Mouse (Mus musculus) liver, embryonic 16.5 days (tissue): Measurements from ENCODE around the gene Hsd17b12. TPM values are rescaled to one million over a fixed set of nuclear protein-coding genes. Genes with fewer than 3 reads are reported as not detected.

ENCODE experiments used
- ATAC-seq: fragments of 200-750 bp; cut with Nextera tagmentation; 2 replicates; pipeline ENCODE4 v1.8.0; 2017; ENCODE audit warnings: low read depth, mild to moderate bottlenecking, moderate number of reproducible peaks, moderate library complexity
- H3K27ac ChIP-seq: fragments of 300-500 bp; sonication (generic); 2 replicates; pipeline ENCODE4 v1.5.1; 2014; ENCODE audit warnings: mild to moderate bottlenecking, low read length
- H3K27me3 ChIP-seq: fragments of 300-500 bp; sonication (generic); 2 replicates; pipeline ENCODE4 v1.6.1; 2014; ENCODE audit warnings: low read depth, low read length, mixed read lengths; ENCODE audit not compliant: control insufficient read depth, insufficient read depth
- H3K36me3 ChIP-seq: fragments of 300-500 bp; sonication (generic); 2 replicates; pipeline ENCODE4 v1.6.1; 2014; ENCODE audit warnings: mild to moderate bottlenecking; ENCODE audit not compliant: control insufficient read depth, insufficient read depth
- H3K4me1 ChIP-seq: fragments of 300-500 bp; sonication (generic); 2 replicates; pipeline ENCODE4 v1.6.1; 2014; ENCODE audit warnings: low read depth, low read length, mixed read lengths; ENCODE audit not compliant: control insufficient read depth
- H3K4me2 ChIP-seq: fragments of 300-500 bp; sonication (generic); 2 replicates; pipeline ENCODE4 v1.6.1; 2014; ENCODE audit warnings: low read depth, low read length, mixed read lengths
- H3K4me3 ChIP-seq: fragments of 300-500 bp; sonication (generic); 2 replicates; pipeline ENCODE4 v1.5.1; 2014; ENCODE audit warnings: low read depth, mild to moderate bottlenecking, low read length
- H3K9ac ChIP-seq: fragments of 300-500 bp; sonication (generic); 2 replicates; pipeline ENCODE4 v1.6.1; 2014; ENCODE audit warnings: low read depth, low read length
- H3K9me3 ChIP-seq: fragments of 300-500 bp; sonication (generic); replicated peaks from 2 replicates; pipeline ENCODE4 v1.6.1; 2016; ENCODE audit warnings: low read length; ENCODE audit not compliant: control insufficient read depth
- WGBS: fragments of 180-500 bp; shearing (Covaris S2); extraction: QIAGEN DNeasy Blood & Tissue Kit; methylation state at CpG from one replicate; pipeline ENCODE4 v1.1.7; 2014; ENCODE audit not compliant: insufficient replicate concordance; 5-methylcytosine and 5-hydroxymethylcytosine counted together
- polyA plus RNA-seq: library from polyadenylated mRNA; unstranded; fragments of >200 nt; fragmentation: Nextera tagmentation; extraction: Ambion mirVana; gene quantifications from 2 replicates; pipeline ENCODE4 v1.2.1, GENCODE M21; 2015

Hsd17b12 gene
- polyA plus RNA-seq: 74.0 and 78.6 TPM in 2 replicates

- no peaks in the 10 kb centered on the region for H3K36me3 ChIP-seq
- peak; percentile 97 for ATAC-seq
- peak within 1 kb of the TSS; percentile 94 for H3K4me2 ChIP-seq
- under 1% methylated on average over 69 of the region's 69 CpGs for WGBS
- peaks cover 7% of the 10 kb centered on the region for H3K4me1 ChIP-seq
- H3K27me3 ChIP-seq: no peaks in the 10 kb centered on the region; the same call in 1 of the 2 replicates
- no peaks in the 10 kb centered on the region for H3K9me3 ChIP-seq
- peak within 1 kb of the TSS; percentile 91 for H3K4me3 ChIP-seq
- peak within 1 kb of the TSS; percentile 86 for H3K9ac ChIP-seq
- H3K27ac ChIP-seq: peak within 1 kb of the TSS; percentile 81
Measured at GRCm38 (mm10) chr2:94157592-94158519, at the start of gene Hsd17b12. Hsd17b12 (minus strand) TSS chr2:94157964.

GRCm38 (mm10) chr2:94184906-94185305, 27.1 kb upstream of the Hsd17b12 start:
- Histone ChIP-seq H3K4me3 (no peak overlapping the region), H3K27me3 (peaks cover 3% of the 10 kb centered on the region; the same call in 1 of the 2 replicates), H3K27ac (no peak overlapping the region), H3K4me1 (no peaks in the 10 kb centered on the region), H3K4me2 (no peak overlapping the region), H3K36me3 (no peaks in the 10 kb centered on the region), H3K9me3 (no peaks in the 10 kb centered on the region), H3K9ac (no peak overlapping the region)
- WGBS: 63% methylated on average over 2 of the region's 2 CpGs
- ATAC-seq: no peak

DNA sequence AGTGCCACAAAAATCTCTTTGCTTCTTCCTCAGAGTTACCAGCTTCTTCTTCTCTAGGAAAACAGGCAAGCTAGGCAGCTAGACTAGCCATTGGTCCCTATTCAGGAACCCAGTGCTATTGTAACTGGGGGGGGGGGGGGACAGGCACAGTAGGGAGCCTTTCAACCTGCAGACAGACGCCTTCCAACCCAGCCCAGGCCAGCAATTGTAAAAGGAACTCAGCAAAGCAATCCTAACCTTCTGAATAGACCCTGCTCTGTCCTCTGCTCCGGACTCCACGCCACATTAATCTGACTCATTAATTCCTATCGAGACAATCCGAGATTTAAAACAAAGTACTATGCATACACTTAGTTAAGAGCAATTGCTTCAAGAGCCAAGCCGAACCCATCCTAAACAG, 26.4 kb upstream of the Hsd17b12 start:
- H3K36me3 ChIP-seq: no peaks in the 10 kb centered on the region
- no peaks in the 10 kb centered on the region for H3K9me3 ChIP-seq
- H3K27me3 ChIP-seq: peaks cover 3% of the 10 kb centered on the region; the same call in 1 of the 2 replicates
- H3K9ac ChIP-seq: no peak overlapping the region
- no peak overlapping the region for H3K4me3 ChIP-seq
- 38% methylated on average over 6 of the region's 6 CpGs for WGBS
- no peak overlapping the region for H3K4me2 ChIP-seq
- no peaks in the 10 kb centered on the region for H3K4me1 ChIP-seq
- no peak overlapping the region for H3K27ac ChIP-seq
- no peak for ATAC-seq

- Histone ChIP-seq H3K9me3 (no peaks in the 10 kb centered on the region), H3K9ac (no peak overlapping the region), H3K27me3 (peaks cover 3% of the 10 kb centered on the region; the same call in 1 of the 2 replicates), H3K27ac (no peak overlapping the region), H3K4me2 (peak overlapping the region; percentile 60), H3K36me3 (no peaks in the 10 kb centered on the region), H3K4me1 (peaks cover 5% of the 10 kb centered on the region), H3K4me3 (peak overlapping the region; percentile 69)
- ATAC-seq: no peak
- WGBS: 1% methylated on average over 3 of the region's 3 CpGs
Measured at GRCm38 (mm10) chr2:94179030-94179407, 21.3 kb upstream of the Hsd17b12 start.

GRCm38 (mm10) chr2:94178321-94179029, 20.7 kb upstream of the Hsd17b12 start:
- Histone ChIP-seq H3K9ac (peak overlapping the region; percentile 75), H3K4me3 (peak overlapping the region; percentile 69), H3K27ac (peak overlapping the region; percentile 80), H3K4me1 (peaks cover 5% of the 10 kb centered on the region), H3K9me3 (no peaks in the 10 kb centered on the region), H3K36me3 (no peaks in the 10 kb centered on the region), H3K4me2 (peak overlapping the region; percentile 60), H3K27me3 (peaks cover 3% of the 10 kb centered on the region; the same call in 1 of the 2 replicates)
- 1% methylated on average over 22 of the region's 22 CpGs for WGBS
- ATAC-seq: peak; percentile 94

DNA sequence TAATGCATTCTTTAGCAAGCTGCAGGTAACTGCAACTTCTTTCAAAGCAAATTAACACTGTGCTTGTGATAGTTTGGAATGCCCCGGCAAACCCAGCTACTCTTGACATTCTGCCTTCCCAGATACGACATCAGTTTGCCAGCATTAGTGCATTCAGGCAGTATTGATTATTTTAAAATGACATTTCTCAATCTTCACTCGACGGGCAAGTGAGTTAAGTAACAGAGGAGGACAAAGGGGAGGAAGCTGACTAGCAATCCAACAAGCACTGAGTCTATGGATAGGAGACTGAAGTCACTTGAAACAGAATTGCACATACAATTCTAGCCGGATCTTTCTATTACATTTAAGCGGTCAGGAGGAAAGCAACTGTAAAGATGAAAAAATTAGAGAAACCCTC, 19.5 kb upstream of the Hsd17b12 start:
- no peak for ATAC-seq
- H3K36me3 ChIP-seq: no peaks in the 10 kb centered on the region
- no peak overlapping the region for H3K4me3 ChIP-seq
- no peak overlapping the region for H3K9ac ChIP-seq
- no peaks in the 10 kb centered on the region for H3K27me3 ChIP-seq
- no peak overlapping the region for H3K27ac ChIP-seq
- peak overlapping the region; percentile 60 for H3K4me2 ChIP-seq
- WGBS: 60% methylated on average over 6 of the region's 6 CpGs
- peaks cover 5% of the 10 kb centered on the region for H3K4me1 ChIP-seq
- no peaks in the 10 kb centered on the region for H3K9me3 ChIP-seq

GRCm38 (mm10) chr2:94176381-94176780, 18.6 kb upstream of the Hsd17b12 start:
- H3K4me3 ChIP-seq: no peak overlapping the region
- 66% methylated on average over 3 of the region's 3 CpGs for WGBS
- H3K4me2 ChIP-seq: no peak overlapping the region
- no peaks in the 10 kb centered on the region for H3K27me3 ChIP-seq
- no peaks in the 10 kb centered on the region for H3K36me3 ChIP-seq
- ATAC-seq: no peak
- no peak overlapping the region for H3K27ac ChIP-seq
- H3K4me1 ChIP-seq: peaks cover 5% of the 10 kb centered on the region
- H3K9me3 ChIP-seq: no peaks in the 10 kb centered on the region
- no peak overlapping the region for H3K9ac ChIP-seq

DNA sequence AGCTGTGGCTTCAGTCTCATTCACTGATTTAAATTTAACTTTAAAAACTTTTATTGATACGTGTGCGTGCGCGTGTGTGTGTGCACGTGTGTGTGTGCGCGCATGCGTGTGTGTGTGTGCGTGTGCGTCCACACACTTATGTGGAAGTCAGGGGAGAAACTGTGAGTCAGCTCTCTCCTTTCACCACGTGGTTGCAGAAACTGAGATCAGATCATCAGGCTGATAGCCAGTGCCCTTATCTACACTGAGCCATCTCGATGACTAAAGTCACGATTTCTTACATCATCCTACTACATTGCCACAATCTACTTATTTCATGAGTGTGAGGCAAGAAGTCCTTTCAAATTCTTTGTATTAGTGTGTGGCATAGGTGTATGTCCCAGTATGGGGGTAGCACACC, 15.8 kb upstream of the Hsd17b12 start:
- Histone ChIP-seq H3K4me3 (no peak overlapping the region), H3K27ac (no peak overlapping the region), H3K9me3 (no peaks in the 10 kb centered on the region), H3K4me2 (no peak overlapping the region), H3K4me1 (peaks cover 5% of the 10 kb centered on the region), H3K36me3 (no peaks in the 10 kb centered on the region), H3K9ac (no peak overlapping the region), H3K27me3 (no peaks in the 10 kb centered on the region)
- no peak for ATAC-seq
- WGBS: 82% methylated on average over 13 of the region's 13 CpGs
